Mouse (Mus musculus) lung, postnatal 36 days (tissue): ENCODE measurements around the gene Nxf3.
"Not testable (repeated sequence)": the region's sequence is repeated elsewhere in the genome, so short reads cannot be mapped to it uniquely, and the experiment has no call there.

Experiments used
- DNase-seq: peaks from one replicate; pipeline ENCODE4 v3.0.0; 2022; ENCODE audit warnings: mixed read lengths

Nxf3 gene

DNA sequence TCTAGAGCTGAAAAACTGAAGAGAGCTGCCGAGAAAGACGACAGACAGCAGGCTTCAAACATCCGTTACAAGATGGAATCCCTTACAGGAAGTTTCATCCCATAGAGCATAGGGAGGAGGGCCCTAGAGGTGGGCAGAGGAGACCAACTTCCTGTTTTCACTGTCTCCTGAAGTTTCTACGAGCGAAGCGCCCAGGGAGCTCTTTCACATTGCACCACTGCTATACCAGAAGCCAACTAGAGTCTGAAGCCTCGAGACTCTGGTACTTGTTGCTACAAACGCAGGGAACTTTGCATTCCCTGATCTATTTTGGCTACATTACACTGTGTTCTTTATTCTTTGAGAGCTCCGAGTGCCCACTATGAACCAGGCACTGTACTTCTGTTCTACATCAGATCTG lies at the start of gene Nxf3:
Gene Nxf3, minus strand, starts transcription at position 101 of the 400 bp plus-strand sequence.
- no peak for DNase-seq

DNA sequence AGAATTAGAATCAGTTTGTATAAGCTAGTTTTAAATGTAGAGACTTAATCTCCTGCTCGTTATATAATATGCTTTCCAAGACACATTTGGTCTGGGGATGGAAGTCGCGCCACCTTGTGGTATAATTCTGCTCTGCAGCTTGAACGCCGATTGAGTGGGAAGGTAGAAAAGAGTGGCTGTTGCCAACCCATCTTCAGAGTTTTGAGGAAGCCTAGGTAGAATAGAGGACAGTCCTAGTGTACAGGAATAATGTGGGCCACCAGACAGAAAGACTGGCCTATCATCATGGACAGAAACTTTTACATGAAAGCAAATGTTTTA lies 42.6 kb upstream of the Nxf3 start:
- peak; percentile 53 for DNase-seq

DNA sequence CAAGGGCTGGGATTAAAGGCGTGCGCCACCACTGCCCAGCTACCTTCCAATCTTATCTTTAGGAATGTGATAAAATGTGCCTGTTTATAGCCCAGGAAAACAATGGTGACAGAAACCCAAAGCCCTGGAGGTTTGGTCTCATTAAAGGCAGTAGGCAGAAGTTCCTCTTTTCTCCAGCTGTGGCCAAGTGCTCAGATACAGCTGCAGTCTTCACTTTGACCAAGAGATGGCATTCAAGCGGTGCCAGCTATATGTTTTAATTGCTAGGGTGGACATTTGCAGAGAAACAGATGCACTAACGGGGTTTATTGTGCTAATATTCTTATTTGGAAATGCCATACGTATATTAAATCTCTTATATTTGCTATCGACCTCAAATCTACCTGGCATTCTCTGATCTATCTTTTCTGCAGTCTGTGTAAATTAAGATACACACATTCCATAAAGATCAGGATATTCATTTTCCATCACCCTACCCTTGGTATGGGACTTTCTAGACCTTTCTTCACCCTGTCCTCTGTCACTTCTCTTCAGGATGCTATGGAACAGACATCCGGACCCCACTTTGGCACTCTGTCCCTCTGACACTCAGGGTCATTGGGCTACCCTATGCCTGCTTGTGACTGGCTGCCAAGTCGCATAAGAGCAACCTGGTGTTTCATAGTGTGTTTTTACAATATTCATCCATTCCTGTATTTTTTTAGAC lies 42.1 kb upstream of the Nxf3 start:
- DNase-seq = no peak

DNA sequence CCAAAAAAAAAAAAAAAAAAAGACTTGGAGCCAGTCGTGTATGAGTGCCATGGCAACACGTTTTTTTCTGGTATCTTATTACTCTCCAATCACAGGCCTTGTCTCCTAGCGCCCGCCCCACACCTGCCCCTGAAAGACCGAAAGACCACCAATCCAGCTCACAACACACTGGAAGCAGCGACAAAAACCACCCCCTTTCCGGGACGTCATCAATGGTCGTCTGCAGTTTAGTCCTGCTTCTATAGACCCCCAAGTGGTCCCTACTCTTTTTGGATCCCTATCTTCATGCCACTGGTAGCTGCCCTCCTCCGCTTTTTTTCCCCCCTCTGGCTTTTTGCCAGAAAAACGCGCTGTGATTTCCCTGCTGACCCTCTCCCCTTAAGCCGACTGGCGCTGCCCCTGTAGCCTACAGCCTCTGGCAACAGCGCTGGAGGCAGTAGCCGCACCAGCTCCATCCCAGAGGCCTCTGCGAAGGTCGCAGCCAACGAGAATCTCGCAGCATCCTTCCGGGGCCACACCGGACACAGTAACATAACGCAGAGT lies 30.4 kb upstream of the Nxf3 start:
- DNase-seq = no peak

DNA sequence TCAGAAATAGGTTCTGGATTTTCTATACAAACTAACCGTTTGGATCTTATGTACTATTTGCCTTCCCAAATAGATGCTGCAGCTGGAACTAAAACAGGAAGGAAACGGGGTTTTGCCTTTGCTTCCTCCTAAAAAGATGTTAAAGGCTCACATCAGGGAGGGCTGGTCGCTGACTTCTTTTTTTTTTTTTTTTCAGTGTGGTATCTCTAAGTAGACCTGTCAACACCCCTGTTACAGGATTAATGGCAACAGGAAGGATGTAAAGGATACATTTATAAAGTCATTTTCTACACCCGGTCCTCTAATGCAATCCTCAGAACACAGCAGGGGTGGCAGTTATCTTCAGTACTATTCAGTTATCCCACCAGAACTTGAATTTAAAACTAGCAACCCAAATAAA lies 30.0 kb upstream of the Nxf3 start:
- DNase-seq = no peak

DNA sequence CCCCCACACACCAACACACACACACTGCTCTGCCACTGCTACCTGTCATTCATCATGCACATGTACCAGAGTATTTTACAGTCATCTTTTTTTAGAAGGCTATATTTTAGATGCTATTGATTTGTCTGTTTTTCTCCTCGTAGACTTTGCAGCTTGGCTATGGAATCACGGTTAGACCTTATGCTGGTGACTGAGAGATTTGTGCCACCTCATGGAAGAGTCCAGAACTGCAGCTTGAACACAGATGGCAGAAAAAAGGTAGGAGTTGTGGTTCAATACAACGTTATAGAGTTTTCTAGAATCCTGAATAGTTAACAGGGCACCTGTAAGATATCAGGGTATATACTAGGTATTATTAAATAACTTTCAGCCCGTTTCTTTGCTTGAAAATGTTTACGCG lies 22.9 kb upstream of the Nxf3 start:
- peak; percentile 64 for DNase-seq

DNA sequence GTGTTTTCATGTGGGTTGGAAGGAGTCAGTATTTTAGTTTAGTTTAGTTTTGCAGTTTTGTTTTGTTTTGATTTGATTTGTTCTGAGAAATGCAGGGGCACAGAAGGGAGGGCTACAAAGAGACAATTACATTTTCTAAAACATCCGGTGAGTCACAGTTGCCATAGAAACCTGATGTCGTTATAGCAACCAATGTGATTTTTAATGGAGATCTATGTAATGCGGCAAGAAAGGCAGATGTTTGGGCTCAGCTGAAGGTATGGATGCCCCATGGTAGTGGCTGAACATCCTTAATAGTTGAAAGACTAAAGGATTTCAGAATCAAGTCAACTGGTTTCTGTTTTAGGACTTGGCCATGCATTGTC lies 19.7 kb upstream of the Nxf3 start:
- no peak for DNase-seq

DNA sequence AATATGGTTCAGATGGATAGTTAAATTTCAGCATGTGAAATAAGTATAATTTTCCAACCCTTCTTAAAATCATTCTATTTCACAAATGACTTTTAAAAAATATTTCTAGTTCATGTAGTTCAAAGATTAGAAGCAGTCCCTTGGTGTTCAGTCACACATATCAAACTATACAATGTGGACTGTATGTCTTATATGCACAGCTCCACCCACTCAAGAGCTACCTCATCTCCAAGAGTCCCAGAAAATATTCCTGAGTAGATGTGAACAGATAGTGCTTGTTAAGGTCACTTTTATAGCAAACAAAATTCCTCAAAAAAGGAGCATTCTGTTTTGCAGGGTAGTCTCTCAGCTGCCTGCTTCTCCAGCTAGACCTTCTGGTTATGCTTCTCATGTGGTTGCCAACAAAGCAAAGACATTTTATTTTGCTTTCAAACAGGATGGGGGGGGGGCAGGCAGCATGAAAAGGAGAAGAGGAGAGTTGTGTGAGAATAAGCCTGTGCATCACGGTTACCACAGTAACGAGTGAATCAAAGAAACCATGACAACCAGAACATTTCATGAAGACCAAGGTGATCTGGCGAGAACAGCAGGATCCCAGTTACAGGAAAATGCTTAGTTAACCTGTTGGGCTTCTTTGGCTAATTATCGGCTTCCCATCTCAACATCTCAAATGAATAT lies 19.1 kb upstream of the Nxf3 start:
- DNase-seq = no peak

DNA sequence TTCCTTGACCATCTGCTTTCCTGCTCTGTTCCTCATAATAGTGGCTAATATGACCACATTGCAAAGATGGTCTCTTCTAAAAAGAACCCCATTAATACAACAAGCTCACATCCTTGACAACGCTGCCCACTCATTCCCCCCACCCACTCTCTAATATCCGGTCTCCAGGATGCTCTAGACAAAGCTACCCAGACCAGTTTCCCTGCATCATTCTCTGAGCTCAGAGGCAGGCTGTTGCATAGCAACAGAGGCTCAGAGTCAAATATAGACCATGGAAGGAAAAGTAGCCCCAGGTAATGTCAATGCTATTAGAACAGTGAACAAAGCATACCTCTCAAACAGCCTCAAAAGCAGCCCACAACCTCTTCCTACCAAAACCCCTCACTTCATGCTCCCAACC lies 9.4 kb upstream of the Nxf3 start:
- no peak for DNase-seq

DNA sequence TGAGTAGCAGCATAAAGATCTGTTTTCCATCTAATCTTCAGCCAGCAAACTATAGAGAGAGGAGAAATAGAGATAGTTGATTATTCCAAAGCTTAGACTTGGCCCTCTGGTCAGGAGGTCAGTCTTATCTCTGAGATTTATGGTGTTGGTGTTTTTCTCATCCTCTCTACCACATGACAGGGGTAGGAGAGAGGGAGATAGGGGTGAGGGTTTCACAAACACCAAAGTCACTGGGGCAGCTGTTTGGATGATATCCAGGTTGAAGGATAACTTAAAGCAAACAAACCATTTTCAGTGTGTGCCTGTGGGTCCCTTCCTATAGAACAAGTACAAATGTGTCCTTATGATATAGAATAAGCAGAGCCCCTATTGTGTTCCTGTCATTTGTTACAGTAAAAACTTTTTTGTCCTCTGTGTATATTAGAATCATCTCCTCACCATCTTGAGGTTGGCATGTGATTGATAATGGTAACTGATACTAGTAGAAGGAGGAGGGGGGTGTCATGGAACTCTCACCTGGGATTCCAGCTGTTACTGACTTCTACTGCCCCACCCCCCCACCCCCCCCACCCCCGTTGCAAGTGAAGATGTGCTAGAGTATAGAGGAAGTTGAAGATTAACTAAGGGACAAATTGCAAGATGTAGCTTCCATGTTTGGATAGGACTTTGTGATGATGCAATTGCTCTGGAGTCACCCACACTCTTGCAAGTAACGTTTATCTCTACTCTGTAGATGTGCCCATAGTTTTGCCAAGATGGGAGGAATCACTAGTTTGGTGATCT lies 7.6 kb upstream of the Nxf3 start:
- DNase-seq = no peak

DNA sequence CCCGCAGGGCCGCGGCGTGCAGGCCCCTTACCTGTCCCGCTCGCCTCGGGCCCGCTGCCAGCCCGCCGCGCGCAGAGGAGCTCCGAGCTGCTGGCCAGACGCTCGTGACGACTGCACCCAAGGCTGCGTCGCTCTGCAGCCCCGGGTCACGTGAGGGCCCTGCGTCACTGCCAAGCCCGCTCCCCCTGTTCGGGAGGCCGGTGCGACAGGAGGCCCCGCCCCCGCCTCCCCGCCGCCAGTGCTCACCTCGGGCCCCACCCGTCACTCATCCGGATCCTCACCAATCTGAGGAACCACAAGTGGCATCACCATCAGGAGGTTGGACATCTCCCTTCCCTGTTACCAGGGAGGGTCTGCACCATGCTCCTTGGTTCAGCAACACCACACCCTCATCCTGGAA lies 17.0 kb downstream of the Nxf3 start, which contains the start of gene Bex2:
Gene Bex2, minus strand, starts transcription at position 217 of the 400 bp plus-strand sequence.
- not testable (repeated sequence) for DNase-seq

DNA sequence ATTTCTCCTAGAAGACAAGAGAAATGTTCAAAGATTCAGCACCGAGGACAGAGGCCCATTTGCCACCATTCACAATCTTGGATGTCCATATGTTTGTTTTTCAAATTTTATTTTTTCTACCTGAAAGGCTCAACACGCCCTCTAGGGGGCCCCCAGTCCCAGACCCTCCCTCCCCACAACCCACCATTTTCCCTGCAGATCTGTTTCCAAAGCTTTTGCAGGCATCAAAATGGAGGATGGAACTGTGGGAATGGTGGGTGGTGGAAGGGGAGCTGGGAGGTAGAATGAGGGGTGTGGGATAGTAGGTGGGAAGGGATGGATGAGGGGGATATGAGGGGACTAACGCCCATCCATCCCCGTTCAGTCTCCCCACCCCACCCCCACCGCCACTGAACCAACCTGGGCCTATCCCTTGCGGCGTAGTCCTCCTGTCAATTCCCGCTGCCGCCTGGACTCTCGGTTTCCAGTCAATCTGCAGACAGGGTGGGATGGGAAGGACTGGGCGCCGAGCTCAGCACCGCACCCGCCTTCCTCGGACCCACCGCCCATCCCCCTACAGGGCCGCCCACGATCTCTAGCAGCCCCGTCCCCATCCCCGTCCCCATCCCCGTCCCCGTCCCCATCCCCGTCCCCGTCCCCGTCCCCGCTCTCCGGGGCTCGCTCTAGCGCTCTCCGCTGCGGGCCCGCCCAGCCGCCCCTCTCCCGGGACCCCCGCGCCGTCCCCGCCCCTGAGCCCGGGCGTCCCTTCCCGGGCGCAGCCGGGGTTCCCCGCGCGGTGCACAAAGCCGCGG lies 17.7 kb downstream of the Nxf3 start:
- not testable (repeated sequence) for DNase-seq

DNA sequence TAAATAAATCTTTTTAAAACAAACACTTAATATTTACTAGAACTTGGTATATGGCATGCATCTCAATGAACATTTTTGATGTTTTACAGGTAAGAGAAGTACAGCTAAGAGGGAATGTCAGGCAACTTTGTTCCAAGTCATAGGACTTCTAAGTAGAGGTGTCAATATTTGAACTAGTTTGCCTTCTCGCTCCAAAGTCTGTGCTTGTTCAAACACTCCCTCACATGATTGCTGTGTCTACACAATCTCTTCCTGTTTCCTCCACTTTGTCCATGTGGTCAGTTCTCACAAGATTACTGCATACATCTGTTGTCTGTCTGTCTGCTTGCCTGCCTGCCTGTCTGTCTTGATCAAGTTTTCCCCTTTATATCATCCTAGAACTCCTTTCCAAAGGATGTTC lies 24.4 kb downstream of the Nxf3 start:
- peak; percentile 23 for DNase-seq

DNA sequence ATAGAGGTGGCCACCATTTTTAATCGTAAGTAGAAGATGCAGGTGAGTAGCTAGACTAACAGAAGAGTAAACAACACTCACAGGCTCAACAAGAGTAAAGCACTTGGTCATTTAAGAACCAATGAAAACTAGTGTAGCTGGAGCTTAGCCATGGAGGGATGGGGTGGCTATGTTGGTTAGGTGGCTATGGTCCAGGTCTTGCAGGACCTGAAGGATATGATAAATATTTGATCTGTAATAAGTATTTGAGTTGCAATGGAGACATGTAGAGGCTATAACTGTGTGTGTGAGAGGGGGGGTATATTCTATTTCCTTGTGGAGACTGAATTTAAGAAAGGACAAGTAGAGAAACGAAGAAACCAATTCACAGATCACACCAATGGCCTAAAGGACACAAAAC lies 33.8 kb downstream of the Nxf3 start:
- DNase-seq = peak; percentile 55

DNA sequence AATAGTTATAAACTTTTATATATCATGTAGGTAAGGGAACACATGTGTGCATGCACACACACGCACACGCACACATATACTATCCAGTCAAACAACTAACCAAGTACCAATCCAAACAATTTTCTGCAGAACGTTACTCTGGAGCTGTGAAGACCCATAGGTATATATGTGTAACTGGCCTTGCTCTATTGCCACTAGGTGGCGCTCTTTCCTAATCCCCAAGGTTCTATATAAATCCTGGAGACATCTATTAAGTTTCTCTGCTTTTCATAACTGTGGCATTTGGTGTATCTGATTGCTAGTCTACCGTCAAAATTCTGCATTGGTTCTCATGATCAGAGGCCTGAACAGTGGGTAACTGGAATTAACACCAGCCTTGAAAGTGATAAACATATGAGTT lies 37.5 kb downstream of the Nxf3 start:
- DNase-seq = peak; percentile 83

DNA sequence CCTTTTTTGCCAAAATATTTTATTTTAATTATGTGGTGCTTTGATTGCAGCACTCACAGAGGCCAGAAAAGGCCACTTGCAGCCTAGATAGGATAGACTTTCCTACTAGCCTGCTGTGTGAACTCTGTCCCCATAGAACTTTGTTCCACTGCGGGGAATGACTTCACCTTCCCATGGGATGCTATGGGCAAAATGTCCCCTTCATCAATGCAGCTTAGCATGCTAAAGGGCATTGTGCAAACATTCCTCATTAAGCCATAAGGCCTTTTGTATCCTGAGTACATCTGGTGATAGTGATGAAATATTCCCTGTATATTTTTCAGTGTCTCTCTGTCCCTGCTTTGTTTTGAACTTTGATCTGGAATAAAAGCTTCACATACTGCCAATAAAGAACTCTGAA lies 41.3 kb downstream of the Nxf3 start:
- DNase-seq = no peak

DNA sequence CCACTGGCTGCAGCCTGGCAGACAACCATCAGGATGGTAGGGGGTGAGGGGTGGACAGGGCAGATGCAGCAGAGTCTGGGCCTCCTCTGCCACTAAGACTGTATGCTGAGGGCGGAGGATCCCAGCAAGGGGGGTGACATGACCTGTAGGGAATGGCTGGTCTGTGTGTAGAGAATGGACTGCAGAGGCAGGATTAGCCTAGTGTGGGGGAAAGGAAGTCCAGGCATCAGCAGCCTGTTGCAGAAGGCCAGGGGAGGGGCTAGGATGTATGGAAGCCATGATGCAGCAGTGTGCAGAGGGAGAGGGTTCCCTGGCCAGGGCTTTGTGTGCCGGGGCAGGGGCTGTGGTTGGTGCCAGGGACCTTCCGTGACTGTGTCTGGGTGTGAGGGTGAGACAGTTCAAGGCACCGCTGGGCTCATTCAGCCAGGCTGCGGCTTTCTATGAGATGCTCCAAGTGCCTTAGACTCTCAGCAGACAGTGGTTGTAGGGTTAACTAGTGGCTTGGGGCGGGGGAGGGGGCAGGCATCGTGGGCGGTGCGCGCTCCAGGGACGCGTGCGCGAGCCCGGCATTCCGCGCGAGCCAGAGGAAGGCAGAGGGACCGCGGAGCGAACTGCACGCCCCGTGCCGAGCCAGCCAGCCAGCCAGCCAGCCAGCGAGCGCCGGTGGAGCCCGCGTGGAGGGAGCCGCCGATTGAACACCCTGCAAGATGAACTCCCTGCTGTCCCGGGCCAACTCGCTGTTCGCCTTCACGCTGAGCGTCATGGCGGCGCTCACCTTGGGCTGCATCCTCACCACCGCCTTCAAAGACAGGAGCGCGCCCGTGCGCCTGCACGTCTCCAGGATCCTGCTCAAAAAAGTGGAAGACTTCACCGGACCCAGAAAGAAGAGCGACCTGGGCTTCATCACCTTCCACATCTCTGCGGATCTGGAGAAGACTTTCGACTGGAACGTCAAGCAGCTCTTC lies 52.0 kb downstream of the Nxf3 start, which contains the start of gene Arxes1:
Gene Arxes1, plus strand, starts transcription at position 569 of the 965 bp plus-strand sequence.
- peak; percentile 7 for DNase-seq

DNA sequence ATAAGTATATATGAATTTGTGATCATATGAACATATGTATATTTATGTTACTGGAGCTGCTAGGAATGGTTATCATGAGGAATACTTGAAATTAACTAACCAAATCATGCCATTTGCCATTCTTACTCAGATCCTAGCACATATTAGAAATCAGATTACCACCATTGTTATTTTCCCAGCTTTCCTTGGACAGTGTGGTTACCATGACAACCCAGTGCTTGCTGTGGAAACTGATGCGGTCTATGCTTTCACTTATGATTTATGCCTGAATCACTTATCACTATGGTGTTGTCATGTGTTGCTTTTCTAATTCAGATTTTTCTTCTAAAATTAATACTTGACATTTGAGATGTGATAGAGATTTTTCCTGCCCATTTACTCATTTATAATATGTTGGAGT lies 54.7 kb downstream of the Nxf3 start:
- no peak for DNase-seq
